Mouse (Mus musculus) cortical plate, adult 2 months (tissue): ENCODE results near the gene Sema4d.

Experiments used
- CTCF ChIP-seq: fragments of 200-500 bp; IDR thresholded peaks from 2 replicates; pipeline ENCODE4 v1.5.1; 2011; ENCODE audit warnings: mild to moderate bottlenecking, control low read depth, low read length; ENCODE audit not compliant: insufficient read depth; ENCODE audit errors: extremely low read depth
- POLR2A ChIP-seq: fragments of 200-500 bp; IDR thresholded peaks from 2 replicates; pipeline ENCODE4 v1.6.1; 2011; ENCODE audit warnings: mild to moderate bottlenecking, low read length, control low read depth; ENCODE audit not compliant: insufficient read depth; ENCODE audit errors: extremely low read depth

DNA sequence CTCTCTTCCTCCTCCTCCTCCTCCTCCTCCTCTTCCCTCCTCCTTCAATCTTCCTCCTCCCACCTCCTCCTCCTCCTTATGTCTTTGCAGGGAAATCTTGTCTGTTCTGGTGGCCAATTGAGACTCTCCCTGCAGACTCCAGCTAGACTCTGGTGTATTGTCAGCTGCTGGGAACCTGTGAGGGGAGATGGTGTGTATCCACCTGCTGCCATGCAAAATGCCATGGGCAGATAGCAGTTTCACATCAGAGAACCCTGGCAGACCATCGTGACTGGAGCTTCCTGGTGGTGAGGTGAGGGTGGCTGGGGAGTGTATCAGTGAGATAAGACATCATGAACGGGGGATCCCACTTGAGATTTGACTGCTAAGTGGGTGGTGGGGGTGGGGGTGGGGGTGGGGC lies 41.0 kb upstream of the Sema4d start:
- TF ChIP-seq POLR2A (no peak), CTCF (no peak)
